Mouse (Mus musculus): ENCODE measurements around the gene Ciao2a.

The Ciao2a gene

DNA sequence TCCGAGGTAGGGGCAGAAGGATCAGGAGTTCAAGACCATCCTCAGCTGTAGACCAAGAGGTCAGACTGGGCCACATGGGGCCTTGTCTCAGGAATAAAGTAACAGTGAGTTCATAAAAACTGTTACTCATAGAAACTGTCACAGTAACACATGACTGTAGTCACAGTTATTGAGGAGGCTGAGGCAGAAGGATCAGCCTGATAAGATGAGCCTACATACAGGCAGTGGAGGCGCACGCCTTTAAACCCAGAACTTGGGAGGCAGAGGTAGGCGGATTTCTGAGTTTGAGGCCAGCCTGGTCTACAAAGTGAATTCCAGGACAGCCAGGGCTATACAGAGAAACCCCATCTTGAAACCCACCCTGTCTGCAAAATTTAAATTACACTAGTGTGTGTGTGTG, 6.3 kb upstream of the Ciao2a start:
- no peak for DNase-seq (ENCODE audit: low spot score in 2 of 2)

DNA sequence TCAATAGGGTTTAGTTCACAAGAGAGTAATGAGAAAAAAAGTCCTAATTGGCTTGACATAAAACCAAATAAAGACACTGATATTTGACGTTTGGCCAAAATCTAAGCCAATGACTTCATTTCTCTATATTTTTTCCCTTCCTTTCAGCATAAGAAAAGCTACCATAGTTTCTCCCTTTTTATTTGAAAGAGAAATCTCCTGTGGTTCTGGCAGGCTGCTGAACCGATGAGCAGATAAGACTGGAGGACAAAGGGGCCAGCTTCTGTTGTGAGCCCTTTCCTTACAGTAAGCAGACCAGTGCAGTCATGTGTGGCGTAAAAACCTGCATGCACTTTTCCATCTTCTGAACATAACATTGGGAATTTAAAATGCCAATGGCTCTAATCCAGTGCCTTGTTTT, 5.5 kb upstream of the Ciao2a start:
- no peak for DNase-seq (ENCODE audit: low spot score in 2 of 2)

DNA sequence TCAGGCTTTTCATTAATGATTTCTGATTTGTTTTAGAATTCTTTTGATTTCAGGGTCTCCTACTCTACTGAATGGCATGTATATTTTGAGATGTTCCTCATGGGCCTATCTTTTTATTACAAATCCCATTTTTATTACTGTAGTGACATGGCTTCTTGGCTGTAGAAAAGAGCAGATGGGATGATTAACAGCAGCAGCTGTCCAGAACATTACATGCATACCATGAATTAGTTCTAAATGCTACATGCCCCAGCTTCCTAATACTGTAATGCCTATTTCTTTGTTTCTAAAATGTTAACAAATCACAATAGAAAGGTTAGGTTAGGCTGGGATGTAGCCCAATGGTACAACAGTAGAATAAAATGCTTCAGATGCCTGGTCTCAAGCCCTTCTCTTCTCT, 5.0 kb upstream of the Ciao2a start:
- DNase-seq (ENCODE audit: low spot score in 2 of 2): no peak

DNA sequence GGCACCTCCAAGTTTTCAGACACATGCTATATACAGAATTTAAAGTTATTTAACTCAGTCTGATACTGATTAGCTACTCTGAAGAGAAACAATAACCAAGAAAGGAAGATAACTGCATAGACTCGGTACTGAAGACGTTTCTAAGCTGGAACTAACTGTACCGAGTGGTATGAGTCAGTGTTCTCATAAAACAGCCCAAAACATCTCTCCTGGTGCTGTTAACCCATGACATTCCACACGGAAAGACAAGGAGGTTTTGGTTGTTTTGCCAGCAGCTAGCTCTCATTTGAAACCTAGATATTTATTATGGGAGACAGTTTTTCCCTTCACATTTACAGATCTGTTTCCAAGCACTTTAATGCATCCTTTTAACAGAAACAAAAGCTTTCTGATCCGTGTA, 2.8 kb upstream of the Ciao2a start:
- DNase-seq (ENCODE audit: low spot score in 2 of 2): no peak

DNA sequence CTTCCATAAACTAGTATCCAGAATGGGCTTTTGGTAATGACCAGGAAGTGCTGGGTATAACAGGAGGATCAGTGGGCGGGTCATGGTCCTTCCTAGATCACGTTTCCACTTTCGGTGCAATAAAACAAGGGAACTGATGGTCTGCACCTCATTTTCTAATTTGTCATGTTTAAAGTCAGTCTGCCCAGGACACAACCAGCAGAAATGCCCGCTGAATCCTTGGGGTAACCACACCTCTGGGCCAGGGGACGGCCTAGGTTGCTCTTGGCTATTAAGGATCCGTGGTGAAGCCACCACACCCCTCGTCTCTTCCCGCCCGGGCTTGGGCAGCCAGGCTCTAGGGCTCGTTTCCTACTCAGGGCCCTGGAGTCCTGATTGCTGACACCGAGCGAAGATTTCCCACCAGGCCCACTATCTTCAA, 2.3 kb upstream of the Ciao2a start:
- peak; percentile 56 to 59 for DNase-seq (ENCODE audit: low spot score in 2 of 2)

DNA sequence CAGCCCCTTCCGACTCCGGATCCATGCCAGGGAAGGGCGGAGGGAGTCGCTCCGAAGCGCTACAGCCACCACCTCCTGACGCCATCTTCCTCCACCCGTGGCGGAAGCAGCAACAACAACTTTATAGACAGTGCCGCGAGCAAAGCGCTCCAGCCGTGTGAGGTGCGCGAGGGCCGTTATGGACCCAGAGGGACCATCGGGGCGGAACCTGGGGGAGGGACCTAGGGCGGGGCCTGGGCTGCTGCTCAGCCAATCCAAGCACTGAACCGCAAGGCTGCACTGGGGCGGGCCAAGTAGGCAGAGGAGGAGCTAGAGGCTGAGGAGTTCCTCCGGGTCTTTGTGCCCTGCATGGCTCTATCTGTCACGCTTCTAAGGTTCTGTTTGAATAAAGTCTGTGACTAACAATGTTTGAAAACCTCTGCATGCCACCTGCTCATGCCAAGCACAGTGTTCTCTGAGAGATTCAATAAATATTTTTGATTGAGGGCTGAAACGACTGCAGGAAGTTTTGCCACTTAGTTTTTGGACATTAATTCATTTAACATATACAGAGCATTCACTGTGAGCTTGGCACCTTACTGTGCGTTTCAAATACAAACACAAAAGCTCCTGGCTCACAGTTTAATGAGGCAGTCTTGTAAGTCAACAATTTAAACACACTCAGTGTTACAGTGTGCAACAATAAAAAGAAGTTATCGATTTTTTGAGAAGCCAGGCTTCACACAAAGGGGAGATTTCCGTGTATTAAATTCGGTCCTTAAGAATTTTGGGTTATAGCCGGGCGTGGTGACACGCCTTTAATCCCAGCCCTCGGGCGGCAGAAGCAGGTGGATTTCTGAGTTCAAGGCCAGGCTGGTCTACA, 1.5 kb upstream of the Ciao2a start:
- peak; percentile 93 to 99 for DNase-seq (ENCODE audit: low spot score in 2 of 2)

DNA sequence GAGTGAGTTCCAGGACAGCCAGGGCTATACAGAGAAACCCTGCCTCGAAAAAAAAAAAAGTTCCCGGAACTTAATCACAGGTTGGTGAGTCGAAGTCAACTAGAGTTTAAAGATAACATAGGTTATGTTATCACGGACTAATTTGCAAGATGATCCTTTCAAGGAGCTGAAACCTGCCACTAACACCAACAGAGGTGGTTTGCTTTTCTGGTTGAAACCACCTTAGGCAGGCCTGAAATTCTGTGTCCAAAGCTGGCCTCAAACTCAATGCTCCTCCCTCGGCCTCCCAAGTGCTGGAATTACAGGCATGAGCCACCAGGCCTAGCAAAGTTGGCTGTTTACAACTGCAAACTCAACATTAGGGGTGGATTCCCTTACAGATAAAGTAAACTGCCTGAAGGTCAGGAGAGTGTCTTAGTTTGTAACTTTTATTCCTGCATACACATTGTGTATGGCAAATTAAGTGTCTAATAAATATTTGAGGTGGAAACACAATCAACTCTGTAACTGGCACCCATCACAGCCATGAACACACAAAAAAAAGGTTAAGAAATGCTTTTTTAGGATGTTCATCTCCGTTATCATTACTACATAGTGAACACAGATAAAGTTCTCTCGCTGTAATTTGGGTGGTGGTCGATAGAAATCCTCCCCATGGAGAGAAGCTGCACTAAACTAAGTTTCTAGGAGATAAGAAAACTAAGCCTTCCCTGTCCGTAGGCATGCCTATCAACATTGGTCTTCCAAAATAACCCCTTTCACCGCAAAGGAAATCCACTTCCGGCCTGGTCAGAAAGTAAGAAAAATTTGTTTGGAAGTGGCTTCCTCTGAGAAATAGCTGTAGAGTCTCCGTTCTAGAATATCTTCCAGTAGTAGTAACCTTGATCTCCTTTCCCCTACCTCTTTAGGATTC, 612 bp upstream of the Ciao2a start:
- DNase-seq (ENCODE audit: low spot score in 2 of 2): peak; percentile 36 to 52

DNA sequence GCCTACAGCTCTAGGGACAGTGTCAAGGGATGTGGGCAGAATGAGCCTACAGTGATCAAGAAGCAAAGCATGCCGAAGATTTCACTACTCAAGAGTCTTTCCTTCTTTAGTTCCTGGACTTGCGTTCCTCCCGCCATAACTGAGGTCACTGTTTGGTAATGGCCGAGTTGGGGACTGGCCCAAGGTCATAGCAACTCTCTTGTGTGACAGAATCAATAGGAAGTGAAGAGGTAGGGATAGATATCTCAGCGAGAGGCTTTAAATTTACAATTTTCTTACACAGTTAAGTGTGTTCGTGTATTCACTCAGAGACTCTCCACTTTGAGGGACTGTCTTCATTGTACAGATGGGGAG, 759 bp downstream of the Ciao2a start:
- peak in 1 of 2 experiments; percentile 22 for DNase-seq (ENCODE audit: low spot score in 2 of 2)

DNA sequence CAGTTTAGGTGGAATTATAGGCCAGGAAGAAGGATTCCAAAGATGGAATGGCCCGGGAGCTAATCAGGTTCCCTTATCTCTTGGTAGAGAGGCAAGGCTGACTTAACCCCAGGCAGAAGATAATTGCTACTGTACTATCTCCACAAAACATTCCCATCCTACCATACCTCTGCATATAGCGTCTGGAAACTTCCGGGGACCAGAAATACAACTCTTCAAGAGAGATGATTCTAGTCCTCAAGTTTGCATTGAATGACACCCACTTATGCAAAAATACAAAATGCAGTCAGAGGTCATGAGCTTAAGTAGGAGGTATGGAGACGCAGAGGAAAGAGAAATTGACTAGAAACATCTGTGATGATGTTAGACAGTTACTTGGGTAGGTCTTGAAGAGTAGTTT, 1.5 kb downstream of the Ciao2a start:
- DNase-seq (ENCODE audit: low spot score in 2 of 2): no peak

DNA sequence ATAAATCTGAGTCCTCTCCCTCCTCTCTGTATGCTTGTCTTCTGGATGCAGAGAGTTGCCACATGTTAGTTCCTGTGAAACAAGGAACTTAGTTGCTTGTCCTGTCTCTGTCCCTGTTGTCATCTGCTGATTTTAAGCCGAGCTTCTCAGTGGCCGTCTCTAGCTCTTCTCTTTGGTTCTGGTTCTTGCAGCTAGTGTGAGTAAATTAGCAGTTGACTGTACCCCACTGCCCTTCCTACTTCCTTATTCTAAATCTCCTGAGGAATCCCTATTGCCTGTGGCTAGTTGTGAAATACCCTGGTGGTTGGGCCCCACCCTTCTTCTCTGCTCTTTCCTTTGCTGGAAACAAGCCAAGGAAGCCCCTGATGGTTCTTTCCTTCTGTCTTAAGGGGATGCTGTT, 5.1 kb downstream of the Ciao2a start:
- DNase-seq (ENCODE audit: low spot score in 2 of 2): no peak

DNA sequence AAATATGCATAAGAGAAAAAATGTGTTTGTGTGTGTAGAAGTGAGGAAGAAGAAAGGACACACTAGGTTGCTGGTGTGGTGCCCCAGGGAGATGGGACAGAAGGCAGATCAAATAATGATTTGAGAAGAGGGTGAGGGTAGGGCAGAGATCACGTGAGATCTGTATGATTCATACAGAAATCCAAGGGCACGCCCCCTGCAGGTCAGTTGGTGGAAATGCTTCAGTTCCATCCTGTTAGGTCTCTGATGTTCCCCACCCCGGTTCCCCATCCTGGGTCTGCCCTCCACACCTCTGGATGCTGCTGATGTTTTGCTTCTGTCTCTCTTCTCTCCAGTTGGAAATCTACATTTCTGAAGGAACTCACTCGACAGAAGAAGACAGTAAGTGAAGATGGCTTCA, 9.6 kb downstream of the Ciao2a start:
- DNase-seq (ENCODE audit: low spot score in 2 of 2): peak in 1 of 2 experiments; percentile 61

DNA sequence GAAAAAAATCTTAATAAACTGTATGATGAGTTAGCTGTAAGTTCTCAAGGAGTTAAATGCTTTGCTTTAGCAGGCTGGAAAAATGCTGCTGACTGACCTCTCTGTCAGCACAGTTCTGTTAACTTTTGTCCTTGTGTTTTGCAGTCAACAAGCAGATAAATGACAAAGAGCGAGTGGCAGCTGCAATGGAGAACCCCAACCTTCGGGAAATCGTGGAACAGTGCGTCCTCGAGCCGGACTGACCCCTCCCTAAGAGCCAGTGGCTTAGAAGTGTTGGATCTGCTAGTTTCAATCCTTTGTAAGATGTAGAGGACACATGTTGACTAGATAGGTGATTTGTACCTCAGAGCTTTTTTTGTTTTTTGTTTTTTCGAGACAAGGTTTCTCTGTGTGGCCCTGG, 11.8 kb downstream of the Ciao2a start:
- DNase-seq (ENCODE audit: low spot score in 2 of 2): no peak

DNA sequence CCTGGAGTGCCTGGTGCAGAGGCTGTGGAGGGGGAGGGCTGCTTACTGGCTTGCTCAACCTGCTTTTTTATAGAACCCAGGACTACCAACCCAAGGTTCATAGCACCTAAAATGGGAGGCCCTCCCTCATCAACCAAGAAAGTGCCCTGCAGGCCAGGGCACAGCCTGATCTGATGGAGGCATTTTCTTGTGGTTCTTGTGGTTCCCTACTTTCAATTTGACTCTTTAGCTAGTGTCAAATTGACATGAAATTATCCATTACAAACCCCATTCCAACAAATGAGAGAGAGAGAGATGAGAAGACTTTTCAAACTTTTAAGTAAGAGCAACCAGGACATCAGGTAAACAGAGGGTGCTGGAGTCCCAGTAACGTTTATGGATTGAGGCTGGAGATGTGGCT, 15.9 kb downstream of the Ciao2a start:
- DNase-seq (ENCODE audit: low spot score in 2 of 2): no peak

DNA sequence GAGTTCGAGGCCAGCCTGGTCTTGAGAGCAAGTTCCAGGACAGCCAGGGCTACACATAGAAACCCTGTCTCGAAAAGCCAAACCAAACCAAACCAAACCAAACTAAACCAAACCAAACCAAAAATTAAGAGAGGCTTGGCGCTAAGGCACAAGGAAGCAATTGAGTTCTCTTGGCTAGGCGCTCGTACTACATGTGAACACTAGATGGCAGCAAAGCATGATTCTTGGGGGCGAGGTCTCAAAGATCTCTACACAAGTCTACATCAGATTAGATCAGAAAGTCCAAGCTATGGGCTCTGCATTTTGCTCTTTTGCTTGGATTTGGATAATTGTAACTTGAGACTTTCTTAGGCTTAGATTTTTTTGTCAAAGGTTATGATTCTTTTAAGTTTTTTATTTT, 17.8 kb downstream of the Ciao2a start:
- peak in 1 of 2 experiments; percentile 72 for DNase-seq (ENCODE audit: low spot score in 2 of 2)

DNA sequence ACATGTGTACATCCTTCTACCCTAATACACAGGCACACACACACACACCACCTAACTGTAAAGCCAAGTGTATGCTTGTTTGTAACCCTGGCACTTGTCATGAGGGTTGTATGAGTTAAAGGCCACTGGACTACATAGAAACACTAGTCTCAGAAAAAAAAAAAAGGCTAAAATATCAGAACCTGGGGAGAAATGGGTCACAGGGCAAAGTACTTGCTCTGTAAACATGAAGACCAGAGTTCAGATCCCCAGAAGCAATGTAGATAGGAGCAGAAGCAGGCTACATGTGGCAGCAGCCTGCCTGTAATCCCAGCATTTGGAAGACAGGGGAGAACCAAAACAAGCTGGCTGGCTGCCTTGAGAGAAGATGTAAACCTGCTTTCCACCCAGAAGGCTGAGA, 19.7 kb downstream of the Ciao2a start:
- DNase-seq (ENCODE audit: low spot score in 2 of 2): no peak

DNA sequence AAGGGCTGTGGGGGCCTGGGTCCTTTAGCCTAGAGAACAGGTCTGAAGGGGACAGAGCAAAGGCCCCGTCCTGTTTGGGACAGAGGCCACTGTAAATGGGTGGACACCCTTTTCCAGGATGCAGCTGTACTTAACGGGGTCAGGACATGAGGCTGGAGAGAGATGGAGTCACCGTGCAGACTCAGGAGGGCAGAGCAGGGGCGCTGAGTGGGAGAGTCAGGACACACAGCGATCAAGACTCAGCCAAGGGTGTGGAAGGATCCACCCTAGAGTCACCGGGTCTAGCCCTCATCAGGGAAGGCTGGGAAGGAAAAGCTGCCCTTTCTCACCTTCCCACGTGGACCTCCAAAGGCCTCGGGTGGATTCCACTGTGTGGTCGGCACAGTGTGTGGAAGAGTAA, 25.6 kb downstream of the Ciao2a start:
- no peak for DNase-seq (ENCODE audit: low spot score in 2 of 2)

DNA sequence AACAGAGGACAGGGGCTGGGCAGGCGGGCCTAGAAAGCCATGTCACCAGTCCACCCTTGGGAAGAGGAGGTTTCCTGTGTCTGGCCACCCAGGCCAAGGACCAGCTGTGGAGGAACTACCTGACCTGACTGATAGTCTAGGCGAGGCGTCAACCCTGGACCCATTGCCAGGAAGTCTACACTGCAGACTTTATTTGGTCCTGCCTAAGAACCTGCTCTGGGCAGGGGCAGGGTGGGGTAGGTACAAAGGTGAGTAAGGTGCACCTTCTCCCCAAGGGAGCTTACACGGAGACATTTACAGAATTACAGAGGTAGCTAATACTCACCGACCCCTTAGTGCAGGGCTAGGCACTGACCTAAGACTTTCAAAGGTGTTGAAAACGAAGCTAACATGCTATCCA, 27.2 kb downstream of the Ciao2a start:
- DNase-seq (ENCODE audit: low spot score in 2 of 2): no peak

DNA sequence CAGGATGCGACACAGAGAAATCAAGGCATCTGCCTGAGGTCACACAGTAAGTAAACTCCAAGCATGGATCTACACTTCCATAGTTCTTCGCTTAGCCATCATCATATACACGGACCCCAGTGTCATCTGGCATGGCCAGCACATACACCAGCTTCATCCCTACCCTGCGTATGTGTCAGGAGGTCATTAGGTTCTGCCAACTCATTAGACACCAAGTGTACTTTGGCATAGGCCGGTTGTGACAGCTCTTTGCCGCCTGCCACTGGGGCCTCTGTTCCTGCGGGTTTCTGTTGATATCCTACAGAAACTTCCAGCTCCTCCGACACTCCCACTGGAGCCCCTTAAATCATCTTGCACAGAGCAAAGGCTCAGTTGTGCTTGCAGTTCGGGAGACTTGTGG, 27.6 kb downstream of the Ciao2a start:
- DNase-seq (ENCODE audit: low spot score in 2 of 2): no peak

DNA sequence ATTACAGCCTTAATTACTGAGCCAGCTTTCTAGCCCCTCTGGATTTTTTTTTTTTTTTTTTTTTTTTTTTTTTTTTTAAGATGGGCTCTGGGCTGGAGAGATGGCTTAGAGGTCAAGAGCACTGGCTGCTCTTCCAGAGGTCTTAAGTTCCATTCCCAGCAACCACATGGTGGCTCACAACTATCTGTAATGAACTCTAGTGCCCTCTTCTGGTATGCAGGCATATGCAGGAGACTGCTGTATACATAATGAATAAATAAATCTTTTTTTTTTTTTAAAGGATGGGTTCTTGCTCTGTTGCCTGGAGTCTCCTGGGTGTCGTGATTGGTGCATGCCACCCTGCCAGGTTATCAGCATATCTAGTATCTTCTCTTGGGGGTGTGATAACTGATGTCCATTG, 29.1 kb downstream of the Ciao2a start:
- no peak for DNase-seq (ENCODE audit: low spot score in 2 of 2)

DNA sequence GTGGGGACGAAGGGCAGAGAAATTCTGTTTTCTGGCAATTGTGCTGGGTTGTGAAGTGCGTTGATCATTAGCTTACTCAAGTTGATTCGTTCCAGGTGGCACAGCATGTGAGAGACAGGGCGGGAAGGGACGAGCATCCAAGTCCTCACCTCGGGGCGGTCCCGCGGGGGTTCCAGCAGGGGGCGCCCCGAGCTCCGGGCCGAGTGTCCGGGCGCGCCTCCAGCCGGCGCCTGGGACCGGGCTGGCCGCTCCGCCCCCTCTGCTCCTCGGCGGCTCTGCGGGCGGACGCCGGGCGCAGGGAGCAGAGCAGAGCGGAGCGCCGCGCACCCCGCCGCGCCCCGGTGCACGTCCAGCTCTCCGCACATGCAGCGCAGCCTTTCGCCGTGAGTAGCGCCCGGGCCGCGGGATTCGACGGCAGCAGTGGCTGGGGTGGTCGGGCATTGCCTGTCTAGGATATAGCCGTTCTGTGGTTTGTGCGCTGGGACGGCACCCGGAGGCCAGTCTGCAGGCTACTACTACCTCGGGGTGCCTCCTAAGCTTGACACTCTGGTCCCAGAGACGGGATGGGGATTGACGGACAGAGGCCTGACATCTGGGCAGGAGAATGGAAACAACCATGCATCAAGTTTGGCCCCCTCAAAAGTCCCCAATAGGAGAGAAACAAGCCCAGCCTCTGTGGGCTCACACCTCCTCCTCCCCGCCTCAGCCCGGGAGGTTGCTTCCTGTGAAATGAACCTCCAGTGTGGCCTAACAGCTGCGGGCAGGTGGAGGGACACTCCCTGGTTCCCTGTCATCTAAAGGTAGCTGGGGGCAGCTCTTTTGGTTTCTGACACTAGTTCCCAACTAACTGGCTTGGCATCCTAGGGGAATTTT, 31.8 kb downstream of the Ciao2a start, which contains the start of gene Dapk2:
Dapk2 (plus strand) TSS at position 266 of the 873 bp plus-strand sequence.
- peak; percentile 94 to 95 for DNase-seq (ENCODE audit: low spot score in 2 of 2)

DNA sequence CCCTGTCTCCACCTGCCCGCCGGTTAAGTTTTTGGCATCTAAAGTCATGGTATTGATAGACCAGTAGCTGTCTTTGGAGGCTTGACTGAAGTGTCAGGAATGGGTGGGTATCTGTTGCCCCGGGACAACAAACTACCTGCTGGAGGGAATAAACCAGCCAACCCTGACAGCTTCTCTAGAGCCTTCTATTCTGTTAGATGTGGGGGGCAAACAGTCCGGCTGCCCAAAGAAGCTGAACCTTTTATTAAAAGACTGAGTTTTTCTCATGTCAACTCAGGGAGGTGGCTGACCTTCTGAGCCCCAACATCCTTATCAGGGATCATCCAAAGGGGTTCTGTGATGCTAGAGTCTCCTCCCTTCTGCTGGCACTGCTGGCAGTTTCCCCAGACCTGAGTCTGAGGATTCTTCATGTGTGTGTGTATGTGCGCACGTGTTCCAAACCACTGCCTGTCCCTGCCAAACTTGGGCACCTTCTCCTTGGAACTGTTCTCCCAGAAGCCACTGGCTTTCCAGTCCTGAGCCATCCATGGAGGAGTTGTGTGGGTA, 32.5 kb downstream of the Ciao2a start:
- peak; percentile 64 for DNase-seq (ENCODE audit: low spot score in 2 of 2)

Measured in spleen, postnatal 10 days (tissue).